Mouse (Mus musculus): ENCODE measurements around the gene Smco4.
A peak's percentile ranks its signal among the peaks of the same experiment; 100 is the strongest.
"Not testable (repeated sequence)": the region's sequence is repeated elsewhere in the genome, so short reads cannot be mapped to it uniquely, and the experiment has no call there.

Gene Smco4

DNA sequence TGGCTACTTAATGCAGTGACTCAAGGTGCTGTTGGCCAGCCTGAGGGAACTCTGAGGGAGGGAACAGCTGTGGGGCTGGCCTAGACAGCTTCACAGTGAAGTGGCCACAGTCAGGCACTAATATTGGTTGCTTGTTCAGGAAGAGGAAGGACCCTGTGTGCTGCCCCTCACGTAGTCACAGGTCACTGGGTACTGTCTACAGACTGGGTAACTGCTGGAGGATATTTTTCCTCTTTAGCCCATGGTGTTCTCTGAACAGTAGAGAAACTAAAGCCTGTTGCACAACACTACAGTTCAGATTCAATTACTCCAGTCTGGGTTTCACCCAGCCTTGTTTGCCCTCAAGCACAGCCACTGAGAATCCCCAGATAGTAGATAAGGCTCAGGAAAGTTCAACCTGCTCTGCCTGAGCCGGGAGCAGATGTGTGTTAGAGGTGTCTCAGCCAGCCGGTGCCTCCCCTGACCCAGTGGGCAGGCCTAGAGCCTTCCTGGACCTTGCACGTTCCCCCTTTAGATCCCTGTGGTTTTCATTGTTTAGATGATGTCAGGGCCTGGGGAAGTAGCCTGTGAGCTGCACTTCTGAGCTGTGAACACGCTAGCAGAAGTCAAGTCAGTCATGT is 48.6 kb downstream of the Smco4 start:
- no peak for DNase-seq (ENCODE audit: low spot score)

DNA sequence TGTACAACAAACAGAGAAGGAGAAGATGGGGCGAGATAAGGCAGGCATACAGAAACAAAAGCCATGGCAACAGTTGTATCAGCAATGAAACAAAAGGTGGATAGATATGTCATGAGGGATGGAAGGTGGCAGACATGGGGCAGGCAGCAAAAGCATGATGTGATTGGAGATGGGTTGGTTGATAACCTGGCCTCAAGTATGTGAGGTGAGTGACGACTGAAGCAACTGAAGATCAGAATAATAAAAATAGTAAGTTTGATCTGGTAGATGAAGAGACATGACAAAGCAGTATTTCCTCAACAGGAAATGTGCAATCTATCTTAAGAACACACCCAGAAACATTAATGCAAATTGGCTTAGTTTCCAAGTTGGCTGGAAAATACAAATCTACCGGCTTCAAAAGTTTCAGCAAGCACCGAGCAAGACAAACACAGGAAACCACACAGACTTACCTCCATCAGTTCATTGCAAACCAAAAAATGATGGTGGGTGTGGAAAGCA is 57.3 kb downstream of the Smco4 start:
- DNase-seq (ENCODE audit: low spot score) = no peak

DNA sequence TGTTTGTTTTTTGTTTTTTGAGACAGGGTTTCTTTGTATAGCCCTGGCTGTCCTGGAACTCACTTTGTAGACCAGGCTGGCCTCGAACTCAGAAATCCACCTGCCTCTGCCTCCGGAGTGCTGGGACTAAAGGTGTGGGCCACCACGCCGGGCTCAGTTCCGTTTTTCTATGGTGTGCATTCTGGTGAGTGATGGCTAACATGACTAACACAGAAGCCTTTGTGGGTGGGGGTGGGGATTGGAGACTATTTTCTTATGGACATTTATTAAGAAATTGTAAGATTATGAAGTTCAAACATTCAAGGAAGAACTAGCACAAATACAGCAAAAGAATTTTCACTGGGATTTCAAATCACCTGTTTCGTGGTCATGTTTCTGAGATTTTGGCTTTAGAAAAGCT is 57.8 kb downstream of the Smco4 start:
- DNase-seq (ENCODE audit: low spot score) = not testable (repeated sequence)

DNA sequence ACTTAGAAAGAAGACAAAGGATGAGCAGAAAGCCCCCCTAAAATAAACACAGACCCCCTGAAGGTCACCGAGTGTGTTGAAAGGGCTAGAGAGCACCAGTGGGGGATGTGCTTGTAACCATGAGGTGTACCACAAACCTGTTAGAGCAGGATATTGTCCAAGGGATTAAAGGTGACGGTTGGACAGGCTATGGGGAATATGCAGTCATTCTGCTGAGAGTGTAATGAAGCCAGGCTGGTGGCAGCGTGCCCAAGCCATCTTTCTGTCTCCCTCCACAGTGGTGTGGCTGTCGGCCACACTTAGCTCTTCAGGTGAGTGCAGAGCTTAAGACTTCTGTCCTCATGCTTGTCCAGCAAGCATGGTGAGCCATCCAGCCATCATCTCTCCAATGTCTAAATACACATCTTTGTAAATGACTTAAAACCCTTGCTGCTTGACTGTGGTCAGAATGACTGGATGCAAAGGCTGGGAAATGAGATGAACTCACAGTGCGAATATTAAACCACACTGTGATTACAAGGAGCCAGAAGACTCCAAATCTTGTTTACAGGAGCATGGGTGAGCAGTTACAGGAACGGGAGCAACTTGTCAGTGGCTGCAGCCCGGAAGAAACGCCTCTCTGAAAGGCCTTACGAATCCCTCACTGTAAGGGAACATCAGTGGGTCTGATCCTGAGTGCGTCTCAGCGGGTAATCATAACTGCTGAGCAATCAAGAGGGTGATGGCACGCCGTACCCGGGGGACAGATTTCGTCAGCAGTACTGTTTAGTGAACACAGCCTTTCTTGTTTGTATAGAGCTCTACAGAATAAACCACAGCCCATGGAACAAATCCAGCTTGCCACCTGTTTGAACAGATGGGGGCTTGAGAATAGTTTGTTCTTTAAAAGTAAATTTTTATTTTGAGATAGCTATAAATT is 59.0 kb downstream of the Smco4 start:
- peak; percentile 33 for DNase-seq (ENCODE audit: low spot score)

DNA sequence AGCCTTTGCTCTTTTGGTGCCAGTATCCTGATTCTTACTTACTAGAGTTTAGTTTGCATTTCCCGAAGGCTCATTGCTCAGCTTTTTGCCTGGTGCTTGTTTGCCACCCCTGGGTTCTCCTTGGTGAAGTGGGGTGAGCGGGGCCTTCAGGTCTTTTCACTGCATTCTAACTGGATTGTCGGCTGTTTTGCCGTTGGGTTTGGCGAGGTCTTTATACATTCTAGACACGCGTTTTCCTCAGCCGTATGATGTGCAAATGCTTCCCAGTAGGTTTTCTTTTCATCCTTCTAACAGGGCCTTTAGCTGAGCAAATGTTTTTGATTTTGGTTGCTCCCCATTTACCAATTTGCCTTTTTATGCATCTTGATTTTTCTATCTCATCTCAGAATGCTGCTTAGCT is 60.1 kb downstream of the Smco4 start:
- no peak for DNase-seq (ENCODE audit: low spot score)

DNA sequence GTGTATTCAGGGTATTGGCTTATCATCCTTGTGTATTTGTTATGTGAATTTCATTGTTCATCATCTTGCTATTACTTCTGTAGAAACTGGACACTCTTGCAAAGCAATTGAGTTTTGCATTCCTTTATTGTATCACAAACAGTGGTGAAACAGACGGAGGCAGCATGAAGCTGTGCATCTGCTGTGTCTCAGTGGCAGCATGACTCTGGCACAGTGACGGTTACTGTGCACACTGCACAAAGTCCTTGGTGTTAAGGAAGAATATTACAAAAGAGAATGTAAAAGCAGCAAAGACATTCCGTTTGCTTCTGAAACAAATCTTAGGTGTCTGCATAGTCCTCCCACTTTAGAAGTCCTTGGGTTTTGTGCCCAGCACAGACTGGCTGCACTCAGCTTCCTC is 67.2 kb downstream of the Smco4 start:
- DNase-seq (ENCODE audit: low spot score) = no peak

DNA sequence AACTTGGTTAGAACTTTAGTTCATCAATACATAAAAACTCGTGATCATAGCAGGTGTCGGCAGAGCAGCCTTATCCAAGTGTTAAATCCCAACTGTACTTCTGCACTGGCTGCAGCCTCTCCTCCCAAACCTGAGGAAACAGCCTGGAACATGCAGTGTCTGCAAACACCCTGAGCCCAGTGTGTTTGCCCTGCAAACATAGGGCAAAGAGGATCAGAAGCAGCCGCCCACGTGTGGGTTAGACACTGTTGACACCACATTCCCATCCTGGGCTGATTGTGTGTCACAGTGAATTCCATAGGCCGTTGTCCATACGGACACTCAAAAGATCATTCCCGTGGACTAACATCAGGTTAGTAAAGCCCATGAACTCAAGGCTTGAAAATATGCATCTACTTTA is 69.1 kb downstream of the Smco4 start:
- DNase-seq (ENCODE audit: low spot score) = no peak

DNA sequence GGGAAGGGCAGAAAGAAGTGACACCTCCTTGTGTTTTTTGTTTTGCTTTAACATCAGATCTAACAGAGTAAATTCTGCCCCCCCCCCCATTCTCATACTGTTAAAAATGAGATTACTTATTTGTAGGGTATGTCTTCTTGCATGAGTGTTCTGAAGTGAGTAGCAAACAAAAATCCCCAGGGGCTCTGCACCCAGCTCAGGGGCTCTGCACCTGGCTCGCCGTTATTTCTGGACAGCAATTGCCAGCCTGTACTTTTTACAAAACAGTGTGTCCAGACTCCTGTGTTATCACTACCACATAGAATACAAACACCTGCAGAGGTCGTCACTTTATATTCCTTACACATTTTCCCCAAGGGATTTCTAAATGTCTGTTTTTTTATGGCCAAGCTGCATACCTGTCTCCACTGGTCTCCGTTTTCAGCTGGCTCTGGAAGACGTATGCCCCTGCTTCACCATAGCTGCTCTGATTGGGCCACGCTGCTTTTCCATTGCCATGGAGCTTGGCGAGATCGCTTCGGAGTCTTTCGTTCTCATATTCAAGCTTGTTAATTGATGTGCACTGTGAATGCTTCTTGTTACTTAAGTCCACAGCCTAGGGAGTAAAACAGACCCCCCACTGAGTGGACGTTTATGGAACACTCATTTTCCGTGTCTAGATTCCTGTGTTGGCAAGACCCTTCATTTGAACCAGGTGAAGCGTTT is 81.7 kb downstream of the Smco4 start:
- no peak for DNase-seq (ENCODE audit: low spot score)

DNA sequence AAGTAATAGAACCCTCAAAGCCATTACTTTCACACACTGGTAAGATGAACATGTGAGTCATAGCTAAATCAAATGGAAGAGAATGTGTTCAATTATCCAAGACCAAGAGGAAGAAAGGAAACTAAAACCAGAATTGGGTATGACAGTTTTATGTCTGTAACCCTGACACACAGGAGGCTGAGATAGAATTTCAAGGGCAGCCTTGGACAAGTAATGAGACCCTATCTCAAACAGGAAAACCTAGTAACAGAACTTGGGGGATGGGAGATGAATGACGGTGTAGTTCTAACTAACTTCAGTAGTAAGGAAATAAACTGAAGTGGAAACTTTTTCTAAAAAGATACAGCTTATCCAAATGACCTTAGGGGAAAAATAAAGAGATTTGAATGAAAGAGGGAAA is 85.2 kb downstream of the Smco4 start:
- no peak for DNase-seq (ENCODE audit: low spot score)

DNA sequence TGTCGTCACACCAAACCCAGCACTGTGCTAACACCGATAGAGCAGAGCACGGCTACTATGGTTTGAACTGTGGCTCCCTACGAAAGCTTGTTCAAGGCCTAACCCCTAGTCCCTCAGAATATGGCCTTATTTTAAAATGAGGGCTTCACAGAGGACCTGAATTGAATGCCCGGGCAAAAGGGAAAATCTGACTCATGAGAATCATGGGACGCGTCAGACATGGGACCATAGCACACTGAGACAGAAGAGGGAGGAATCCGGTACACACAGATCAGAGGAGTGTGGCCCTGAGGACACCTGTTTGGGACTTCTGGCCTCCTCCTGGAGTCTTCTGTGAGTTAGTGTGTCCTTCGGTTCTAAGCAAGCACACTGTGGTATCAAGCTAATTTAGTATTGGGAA is 85.7 kb downstream of the Smco4 start:
- DNase-seq (ENCODE audit: low spot score) = no peak

DNA sequence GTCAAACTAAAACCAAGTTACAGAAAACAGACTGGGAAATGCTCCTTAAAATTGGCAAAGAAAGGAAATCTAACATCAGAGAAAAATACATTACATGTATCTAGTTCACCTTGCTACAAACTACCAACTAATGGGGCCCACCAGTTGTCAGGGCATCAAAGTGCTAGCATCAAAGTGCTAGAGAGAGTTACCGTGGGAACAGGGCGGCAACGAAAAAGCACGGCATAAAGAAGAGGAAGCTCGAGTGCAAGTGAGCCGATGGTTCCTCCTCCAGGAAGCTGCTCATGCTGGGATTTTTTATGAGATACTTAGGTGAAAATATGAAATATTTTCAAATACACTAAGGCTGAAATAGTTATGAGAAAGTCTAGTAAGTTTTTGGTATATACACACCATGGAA is 86.9 kb downstream of the Smco4 start:
- no peak for DNase-seq (ENCODE audit: low spot score)

DNA sequence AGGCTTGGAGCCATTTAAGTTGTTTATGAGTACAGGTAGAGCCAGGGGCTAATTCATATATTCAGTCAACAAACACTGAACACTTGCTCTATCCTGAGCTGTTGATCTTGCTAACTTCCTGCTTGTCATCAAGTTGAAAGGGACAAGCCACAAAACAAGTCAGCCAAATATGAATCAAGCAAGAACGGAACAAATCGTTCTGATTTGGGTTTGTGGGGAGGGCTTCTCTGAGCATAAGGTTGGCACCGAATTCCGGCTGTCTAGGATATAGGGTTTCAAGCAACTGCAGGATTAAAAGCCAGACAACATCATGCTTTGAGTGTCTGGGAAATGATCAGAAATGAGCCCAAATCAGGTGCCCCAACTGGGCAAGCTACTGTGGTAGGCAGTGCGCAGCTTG is 88.8 kb downstream of the Smco4 start:
- DNase-seq (ENCODE audit: low spot score) = no peak

DNA sequence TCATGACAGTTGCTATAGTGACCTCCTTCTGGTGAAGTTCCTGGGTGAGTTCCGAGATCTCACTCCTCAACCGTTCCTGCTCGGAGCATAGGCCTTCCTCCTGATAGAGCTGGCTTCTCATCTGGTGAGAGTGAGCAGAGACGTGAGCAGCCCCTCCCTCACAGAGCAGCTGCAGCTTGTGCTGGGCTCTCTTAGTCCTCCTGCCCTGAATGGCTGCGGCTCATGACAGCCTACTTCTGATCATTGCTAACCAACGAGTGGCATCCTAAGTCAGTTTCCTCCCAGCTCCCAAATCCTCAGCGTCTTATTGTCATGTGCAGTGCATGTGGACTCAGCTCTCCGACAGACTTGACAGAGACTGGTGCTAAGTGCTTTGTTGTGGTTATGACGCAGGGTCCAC is 91.0 kb downstream of the Smco4 start:
- DNase-seq (ENCODE audit: low spot score) = no peak

DNA sequence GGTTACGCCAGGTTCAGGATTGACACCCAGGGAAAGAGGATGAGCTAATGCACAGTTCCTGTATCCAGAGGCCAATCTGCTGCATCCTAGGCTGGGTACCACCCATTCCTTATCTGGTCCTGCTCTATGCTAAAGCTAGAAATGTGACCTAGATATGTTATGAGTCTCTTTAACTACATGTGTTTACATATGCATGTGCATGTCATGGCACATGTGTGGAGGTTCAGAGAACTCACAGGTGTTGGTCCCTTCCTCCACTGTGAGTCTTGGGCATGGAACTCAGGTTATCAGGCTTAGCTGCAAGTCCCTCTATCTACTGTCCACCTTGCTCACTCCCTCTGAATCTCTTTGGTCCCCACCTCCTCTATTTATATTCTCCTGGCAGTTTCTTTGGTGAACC is 92.7 kb downstream of the Smco4 start:
- no peak for DNase-seq (ENCODE audit: low spot score)

DNA sequence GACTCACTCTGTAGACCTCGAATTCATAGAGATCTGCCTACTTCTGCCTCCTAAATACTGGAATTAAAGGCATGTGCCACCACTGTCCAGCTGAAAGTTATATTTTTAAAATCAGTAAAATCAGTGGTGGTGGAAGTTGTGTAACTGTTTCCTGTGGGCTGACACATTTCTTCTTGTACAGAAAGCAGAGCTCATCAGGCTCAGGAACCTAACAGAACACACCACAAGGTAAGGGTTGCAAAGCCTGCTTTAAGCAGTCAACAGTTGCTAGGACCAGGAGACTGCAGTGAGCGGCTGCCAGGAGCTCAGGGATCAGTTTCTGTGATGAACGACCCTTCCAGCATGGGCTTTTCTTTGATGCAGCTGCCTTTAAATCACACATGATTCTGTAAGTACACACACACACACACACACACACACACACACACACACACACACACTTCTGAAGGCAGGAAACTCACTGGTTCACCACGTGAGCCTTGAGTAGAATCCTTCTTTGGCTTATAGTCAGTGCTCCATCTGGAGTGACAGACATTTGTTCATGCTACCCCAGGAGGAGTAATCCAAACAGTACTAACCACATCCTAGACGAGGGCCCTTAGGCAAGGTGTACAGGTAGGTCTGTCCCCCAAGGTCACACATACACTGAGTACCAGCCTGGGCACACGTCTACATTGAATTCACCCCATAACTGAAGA is 94.1 kb downstream of the Smco4 start:
- no peak for DNase-seq (ENCODE audit: low spot score)

DNA sequence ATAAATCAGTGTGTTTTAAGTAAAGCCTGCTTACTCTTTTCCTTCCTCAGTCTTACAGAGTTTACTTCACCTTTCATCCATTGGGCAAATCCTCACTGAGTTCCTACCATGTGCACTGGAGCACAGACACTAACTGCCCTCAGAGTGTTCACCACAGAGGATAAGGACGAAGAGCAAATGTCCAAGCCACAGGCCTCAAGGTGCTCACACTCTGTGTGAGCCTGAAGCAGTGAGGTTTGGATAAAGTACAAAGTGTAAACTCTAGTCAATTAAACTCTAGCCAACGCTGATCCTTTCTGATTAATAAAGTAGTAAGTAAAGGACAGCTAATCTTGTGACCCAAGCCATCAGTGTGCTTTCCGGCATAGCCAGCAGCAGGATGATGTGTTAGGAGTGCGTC is 100.9 kb downstream of the Smco4 start:
- DNase-seq (ENCODE audit: low spot score) = no peak

Measured in layer of hippocampus, adult 9-10 months (tissue).